Mouse (Mus musculus): ENCODE data around the gene Taf5l. TPM values are rescaled to one million over a fixed set of nuclear protein-coding genes. Genes with fewer than 3 reads are reported as not detected.
"Not testable (repeated sequence)": the region's sequence is repeated elsewhere in the genome, so short reads cannot be mapped to it uniquely, and the experiment has no call there.

Taf5l gene
- total RNA-seq, 2 experiments from 2014 or later: 21.3 to 26.5 TPM

DNA sequence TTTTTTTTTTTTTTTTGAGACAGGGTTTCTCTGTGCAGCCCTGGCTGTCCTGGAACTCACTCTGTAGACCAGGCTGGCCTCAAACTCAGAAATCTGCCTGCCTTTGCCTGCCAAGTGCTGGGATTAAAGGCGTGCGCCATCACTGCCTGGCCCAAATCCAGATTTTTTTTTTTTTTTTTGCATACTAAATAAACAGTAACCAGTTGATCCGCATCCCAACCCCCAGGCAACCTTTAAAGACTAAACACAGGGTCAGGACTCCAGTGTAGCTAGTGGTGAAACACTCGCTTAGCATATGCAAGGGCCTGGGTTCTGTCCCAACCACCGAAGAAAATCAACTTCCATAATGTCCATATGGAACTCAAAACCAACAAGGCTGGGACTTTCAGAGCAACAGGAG, 60.6 kb downstream of the Taf5l start:
- not testable (repeated sequence) for DNase-seq

DNA sequence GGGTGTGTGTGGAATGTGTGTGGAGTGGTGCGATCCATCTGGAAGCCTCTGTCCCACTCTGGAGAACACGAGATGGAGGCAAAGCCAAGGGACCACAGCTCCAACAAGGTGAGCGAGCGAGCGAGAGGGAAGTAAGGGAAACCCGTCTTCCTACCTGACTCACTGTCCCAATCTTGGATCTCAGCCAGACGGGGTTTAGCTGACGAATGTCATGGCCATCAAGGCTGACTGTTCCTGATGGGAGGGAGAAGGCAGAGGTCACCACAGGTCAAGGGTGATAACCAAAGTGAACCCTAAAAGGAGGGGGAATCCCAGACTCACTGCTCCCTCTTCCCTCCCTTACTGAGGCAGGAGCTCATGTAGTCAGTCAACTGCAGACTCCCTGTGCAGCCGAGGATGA, 61.1 kb downstream of the Taf5l start:
- DNase-seq: peak; percentile 25 to 66

DNA sequence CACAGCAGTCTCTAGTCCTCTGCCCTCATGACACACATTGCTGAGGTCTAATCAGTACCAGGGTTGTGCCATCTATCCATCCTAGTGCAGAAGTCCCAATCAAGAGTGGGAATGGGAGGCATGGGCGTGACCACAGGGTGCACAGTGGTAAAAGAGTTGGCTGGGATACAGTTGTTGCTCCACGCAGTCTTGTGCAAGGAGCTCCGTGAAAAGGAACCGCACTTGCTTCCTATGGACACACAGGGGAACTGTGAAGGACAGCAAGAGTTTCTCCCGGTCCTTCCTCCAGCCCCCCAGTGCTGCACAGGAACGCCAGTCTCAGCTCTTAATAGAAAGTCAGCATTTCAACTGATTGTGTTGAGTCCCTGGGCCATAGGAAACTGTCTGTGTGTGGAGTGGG, 61.7 kb downstream of the Taf5l start:
- DNase-seq: no peak

DNA sequence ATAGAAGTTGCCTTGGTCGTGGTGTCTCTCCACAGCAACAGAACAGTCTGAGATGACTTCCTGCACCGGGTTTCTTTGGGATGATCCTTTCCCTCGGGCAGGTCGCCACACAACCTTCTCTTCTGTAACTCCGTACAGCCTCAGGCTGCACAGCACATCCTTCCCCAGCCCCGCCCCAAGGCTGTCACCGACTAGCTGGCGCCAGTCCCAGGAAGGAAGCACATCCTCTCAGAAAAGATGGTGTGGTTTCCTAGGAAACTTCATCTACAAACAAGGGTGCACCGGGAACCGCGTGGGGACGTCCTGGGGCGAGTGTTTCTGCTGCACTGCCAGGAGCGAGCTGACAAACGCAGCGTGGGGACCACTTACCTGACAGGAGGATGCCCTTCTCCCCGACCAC, 63.1 kb downstream of the Taf5l start:
- no peak for DNase-seq

DNA sequence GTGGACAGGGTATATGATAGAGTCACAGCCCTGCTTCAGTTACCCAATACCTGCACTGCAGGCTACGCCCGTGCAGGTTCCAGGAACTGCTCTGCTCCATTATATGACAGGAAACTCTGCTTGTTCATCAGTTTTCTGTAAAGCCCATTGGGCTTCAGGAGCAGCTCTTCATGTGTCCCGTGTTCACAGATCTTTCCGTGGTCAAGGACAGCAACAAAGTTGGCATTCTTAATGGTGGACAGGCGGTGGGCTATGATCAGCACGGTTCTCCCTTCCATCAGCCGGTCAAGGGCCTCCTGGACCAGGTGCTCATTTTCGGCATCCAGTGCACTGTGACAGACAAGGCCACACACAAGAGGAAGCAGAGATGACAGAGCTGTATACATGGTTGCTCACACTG, 67.0 kb downstream of the Taf5l start:
- DNase-seq: no peak

DNA sequence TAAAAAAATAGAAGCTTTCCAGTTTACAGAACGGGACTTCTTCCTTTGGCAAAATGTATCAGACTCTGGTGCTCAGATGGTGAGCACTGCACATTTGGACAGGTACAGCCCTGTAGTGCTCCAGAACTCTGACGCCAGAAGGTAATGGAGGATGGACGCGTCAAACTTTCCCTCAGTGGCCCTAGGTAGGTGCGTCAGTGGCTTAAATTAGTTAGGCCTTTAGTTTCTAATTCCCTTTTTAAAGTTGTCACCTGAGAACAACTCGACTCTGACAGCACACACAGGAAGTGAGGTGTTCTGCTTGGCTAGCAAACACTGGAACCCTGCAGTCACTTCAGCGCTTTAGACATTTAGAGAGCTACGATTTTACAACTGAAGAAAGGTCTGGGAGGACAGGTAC, 67.5 kb downstream of the Taf5l start:
- DNase-seq: no peak

DNA sequence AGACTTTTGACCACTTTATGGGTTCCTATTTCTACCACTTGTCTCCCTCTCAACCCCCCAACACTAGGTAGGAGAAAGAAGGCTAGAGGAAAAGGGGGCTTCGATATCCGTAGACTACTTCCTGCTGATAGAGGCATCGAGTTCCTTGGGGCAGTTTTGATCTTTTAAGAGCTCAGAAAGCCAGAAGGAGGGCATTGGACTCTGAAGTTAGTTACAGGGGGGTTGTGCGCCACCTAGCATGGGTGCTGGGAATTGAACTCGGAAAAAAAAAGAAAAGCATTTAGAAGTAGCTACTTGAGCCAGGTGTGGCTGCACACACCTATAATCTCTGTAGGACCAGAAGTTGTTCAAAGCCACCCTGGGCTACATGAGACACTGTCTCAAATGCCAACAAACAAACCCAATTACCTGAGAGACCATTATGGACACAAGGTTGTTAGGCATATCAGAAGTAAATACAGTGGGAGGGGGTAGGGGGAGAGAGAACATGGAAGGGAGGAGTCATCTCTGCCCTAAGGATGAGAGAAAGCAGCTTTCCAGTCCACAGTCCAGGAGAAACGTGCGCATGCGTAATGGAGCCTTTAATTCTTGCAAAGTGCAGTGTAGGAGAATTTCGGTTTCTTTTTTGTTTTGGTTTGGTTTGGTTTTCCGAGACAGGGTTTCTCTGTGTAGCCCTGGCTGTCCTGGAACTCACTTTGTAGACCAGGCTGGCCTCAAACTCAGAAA, 71.0 kb downstream of the Taf5l start:
- DNase-seq: peak; percentile 49 to 68

DNA sequence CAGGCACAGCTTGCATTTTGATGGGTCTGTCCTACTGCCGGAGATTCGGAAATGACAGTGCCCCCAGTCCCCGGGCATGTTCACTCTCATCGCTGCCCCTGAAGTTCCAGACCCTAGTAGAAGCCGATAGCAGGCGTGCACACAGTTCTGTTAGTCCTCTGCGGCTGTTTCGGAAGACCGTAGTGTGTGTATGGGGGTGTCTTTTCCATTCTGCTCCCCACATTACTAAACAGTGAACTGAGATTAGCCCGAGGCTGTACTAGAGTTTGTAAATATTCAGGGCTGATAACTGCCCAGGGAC, 71.6 kb downstream of the Taf5l start:
- DNase-seq: no peak

DNA sequence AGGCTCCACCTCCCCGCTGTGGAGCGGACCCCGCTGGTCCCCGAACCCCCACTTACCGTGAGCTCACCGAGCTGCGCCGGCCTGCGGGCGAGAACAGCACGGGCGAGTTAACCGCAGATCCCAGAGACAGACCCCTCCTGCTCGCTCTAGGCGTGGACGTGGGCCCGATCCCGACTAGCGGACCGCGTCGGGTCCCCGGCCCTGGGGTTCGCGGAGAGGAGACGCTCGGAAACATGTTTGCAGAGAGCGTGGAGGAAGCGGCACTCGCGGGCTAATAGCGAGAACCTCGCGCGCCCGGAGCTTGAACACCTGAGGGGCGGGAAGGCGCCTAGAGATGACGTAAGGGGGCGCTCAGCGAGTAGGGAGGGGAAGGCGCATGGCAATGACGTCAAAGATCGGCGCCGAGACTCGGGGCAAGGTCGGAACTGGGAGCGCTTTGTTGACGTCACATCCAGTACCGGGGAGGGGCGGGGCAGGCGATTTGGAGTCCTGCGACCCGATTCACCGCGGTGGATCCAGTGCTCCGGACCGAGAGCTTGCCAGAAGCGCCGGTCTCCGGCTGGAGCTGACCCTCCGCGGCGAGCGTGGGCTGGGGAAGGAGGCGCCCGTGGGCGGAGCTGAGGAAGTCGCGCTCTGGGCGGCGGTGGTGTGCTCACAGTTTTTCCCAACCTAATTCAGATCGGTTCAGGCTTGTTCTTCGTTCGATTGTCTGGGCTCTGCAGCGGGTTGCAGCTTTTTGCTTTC, 72.1 kb downstream of the Taf5l start, which contains the start of gene Nup133:
Gene Nup133 (minus strand): TSS at position 324 of the 744 bp plus-strand sequence.
- peak; percentile 99 for DNase-seq

Small RNA genes within 50 kb of the gene (microRNA-seq; reads per million reads assigned to microRNA genes)
- not detected for gene Mir1967

Other genes with a start within 250 kb of the Taf5l start
- gene Rab4a, start 215.4 kb downstream of the Taf5l start, total RNA-seq (2021): 10 to 100 TPM; 23.2 to 34.6 TPM
- gene Ccsap, start 161.2 kb downstream of the Taf5l start, total RNA-seq (2021): 1 to 10 TPM; 2.4 TPM
- 1 to 10 TPM in 1 of 2 experiments, under 1 TPM in 1; 0.83 to 3.7 TPM for gene Acta1, start 126.6 kb downstream of the Taf5l start, total RNA-seq (2021)
- 10 to 100 TPM; 20.5 to 21.0 TPM for gene Nup133, start 72.1 kb downstream of the Taf5l start, total RNA-seq (2021)
- gene Abcb10, start 38.3 kb downstream of the Taf5l start, total RNA-seq (2021): 10 to 100 TPM; 12.8 to 13.5 TPM
- gene Urb2, start 111 bp upstream of the Taf5l start, total RNA-seq (2021): 10 to 100 TPM; 12.7 to 16.0 TPM
- 10 to 100 TPM; 58.1 to 62.7 TPM for gene Galnt2, start 210.0 kb upstream of the Taf5l start, total RNA-seq (2021)